Mouse (Mus musculus) MEL (cell line): ENCODE measurements around the gene Aff3. TPM values are rescaled to one million over a fixed set of nuclear protein-coding genes. Genes with fewer than 3 reads are reported as not detected.

ENCODE experiments used
- DNase-seq: peaks from one replicate; pipeline ENCODE4 v3.0.0; 2011; ENCODE audit warnings: low read depth, low spot score
- H3K27ac ChIP-seq: 2 replicates; pipeline ENCODE4 v1.5.1; 2012; ENCODE audit warnings: low read depth, mild to moderate bottlenecking, control low read depth, low read length, moderate library complexity; ENCODE audit not compliant: control insufficient read depth
- H3K27me3 ChIP-seq, 2 experiments: fragments of 150-350 bp in 1 of 2; sonication (generic) in 1 of 2; 2 replicates each; pipeline ENCODE4 v1.6.1; 2012; ENCODE audit warnings: low read length in 2 of 2, mild to moderate bottlenecking in 2 of 2, improper control_type of control experiment in 1 of 2, moderate library complexity in 1 of 2; ENCODE audit not compliant: insufficient read depth in 2 of 2, control insufficient read depth in 1 of 2
- H3K36me3 ChIP-seq, 2 experiments: 2 replicates each; pipeline ENCODE4 v1.6.1; 2012 to 2014; ENCODE audit warnings: low read length in 2 of 2, improper control_type of control experiment in 1 of 2, inconsistent platforms in 1 of 2, mild to moderate bottlenecking in 1 of 2; ENCODE audit not compliant: insufficient read depth in 2 of 2, control insufficient read depth in 1 of 2
- H3K4me1 ChIP-seq, 2 experiments: fragments of 150-350 bp in 1 of 2; sonication (generic) in 1 of 2; 2 replicates each; pipeline ENCODE4 v1.6.1; 2012; ENCODE audit warnings: low read length in 2 of 2, improper control_type of control experiment in 1 of 2, mild to moderate bottlenecking in 1 of 2; ENCODE audit not compliant: insufficient read depth in 2 of 2, control insufficient read depth in 1 of 2
- H3K4me3 ChIP-seq, 2 experiments: fragments of 150-350 bp in 1 of 2; sonication (generic) in 1 of 2; 2 replicates each; pipeline ENCODE4 v1.5.1; 2012; ENCODE audit warnings: low read depth in 2 of 2, low read length in 2 of 2, mild to moderate bottlenecking in 2 of 2, moderate library complexity in 2 of 2, control low read depth in 1 of 2, improper control_type of control experiment in 1 of 2; ENCODE audit not compliant: control insufficient read depth in 1 of 2, insufficient read depth in 1 of 2
- H3K79me2 ChIP-seq: 2 replicates; pipeline ENCODE4 v1.6.1; 2012; ENCODE audit warnings: mild to moderate bottlenecking, low read length, moderate library complexity; ENCODE audit not compliant: control insufficient read depth, poor library complexity, insufficient read depth
- H3K9ac ChIP-seq: 2 replicates; pipeline ENCODE4 v1.6.1; 2012; ENCODE audit warnings: low read depth, mild to moderate bottlenecking, control low read depth, low read length, moderate library complexity; ENCODE audit not compliant: control insufficient read depth, poor library complexity, severe bottlenecking
- H3K9me3 ChIP-seq: fragments of 150-350 bp; sonication (generic); replicated peaks from 2 replicates; pipeline ENCODE4 v1.6.1; 2012; ENCODE audit warnings: mild to moderate bottlenecking, low read length, improper control_type of control experiment, moderate library complexity; ENCODE audit not compliant: insufficient read depth
- CHD1 ChIP-seq: IDR thresholded peaks from 2 replicates; pipeline ENCODE4 v1.6.1; 2012; ENCODE audit warnings: low read depth, mild to moderate bottlenecking, inconsistent platforms, low read length, improper control_type of control experiment
- ELF1 ChIP-seq: IDR thresholded peaks from 2 replicates; pipeline ENCODE4 v1.6.1; 2014; ENCODE audit warnings: low read depth, mild to moderate bottlenecking, inconsistent platforms, low read length, improper control_type of control experiment, moderate library complexity
- GABPA ChIP-seq: IDR thresholded peaks from 2 replicates; pipeline ENCODE4 v1.6.1; 2012; ENCODE audit warnings: low read depth, mild to moderate bottlenecking, inconsistent platforms, low read length, improper control_type of control experiment, moderate library complexity
- GATA1 ChIP-seq: IDR thresholded peaks from 2 replicates; pipeline ENCODE4 v1.6.1; 2011; ENCODE audit warnings: low read depth, low read length, improper control_type of control experiment
- MAZ ChIP-seq: IDR thresholded peaks from 2 replicates; pipeline ENCODE4 v1.6.1; 2012; ENCODE audit warnings: low read depth, mild to moderate bottlenecking, inconsistent platforms, low read length, improper control_type of control experiment
- MEF2A ChIP-seq: IDR thresholded peaks from 2 replicates; pipeline ENCODE4 v1.6.1; 2014; ENCODE audit warnings: low read depth, mild to moderate bottlenecking, inconsistent platforms, low read length, improper control_type of control experiment; ENCODE audit not compliant: poor library complexity, insufficient replicate concordance, severe bottlenecking; ENCODE audit errors: extremely low read depth
- MXI1 ChIP-seq: IDR thresholded peaks from 2 replicates; pipeline ENCODE4 v1.6.1; 2011; ENCODE audit warnings: mild to moderate bottlenecking, low read depth, low read length, improper control_type of control experiment
- MYC ChIP-seq: IDR thresholded peaks from 2 replicates; pipeline ENCODE4 v1.6.1; 2011; ENCODE audit warnings: low read depth, mild to moderate bottlenecking, low read length, improper control_type of control experiment, moderate library complexity
- NELFE ChIP-seq: IDR thresholded peaks from 2 replicates; pipeline ENCODE4 v1.6.1; 2011; ENCODE audit warnings: low read depth, low read length, improper control_type of control experiment
- NRF1 ChIP-seq: IDR thresholded peaks from 2 replicates; pipeline ENCODE4 v1.6.1; 2014; ENCODE audit warnings: low read depth, mild to moderate bottlenecking, inconsistent platforms, low read length, improper control_type of control experiment, moderate library complexity; ENCODE audit not compliant: poor library complexity, insufficient read depth, severe bottlenecking
- RAD21 ChIP-seq: IDR thresholded peaks from 2 replicates; pipeline ENCODE4 v1.6.1; 2011; ENCODE audit warnings: mild to moderate bottlenecking, low read depth, low read length, improper control_type of control experiment
- RCOR1 ChIP-seq: IDR thresholded peaks from 2 replicates; pipeline ENCODE4 v1.6.1; 2012; ENCODE audit warnings: low read depth, mild to moderate bottlenecking, inconsistent platforms, low read length, improper control_type of control experiment
- TAL1 ChIP-seq: IDR thresholded peaks from 2 replicates; pipeline ENCODE4 v1.6.1; 2012; ENCODE audit warnings: mild to moderate bottlenecking, inconsistent platforms, low read length, moderate library complexity, mixed read lengths
- TBP ChIP-seq: IDR thresholded peaks from 2 replicates; pipeline ENCODE4 v1.8.0; 2011; ENCODE audit warnings: low read depth, low read length, improper control_type of control experiment
- ZC3H11A ChIP-seq: IDR thresholded peaks from 2 replicates; pipeline ENCODE4 v1.6.1; 2012; ENCODE audit warnings: low read depth, mild to moderate bottlenecking, inconsistent platforms, low read length, improper control_type of control experiment
- polyA plus RNA-seq, 2 experiments: library from polyadenylated mRNA; stranded (reverse) in 1 of 2; unstranded in 1 of 2; fragments of >175 nt in 1 of 2; fragments of >200 nt in 1 of 2; gene quantifications; 2 replicates each; pipeline versions ENCODE4 v1.2.1 to v1.2.4; 2012; ENCODE audit warnings: low replicate concordance in 2 of 2, low read depth in 1 of 2; ENCODE audit not compliant: insufficient read length in 2 of 2, insufficient read depth in 1 of 2, missing spikeins in 1 of 2
- total RNA-seq: library from RNA; depleted of rRNA; stranded (reverse); fragments of 300-350 nt; gene quantifications from 2 replicates; pipeline ENCODE4 v1.2.3, GENCODE M21; 2012

Aff3 gene
- total and polyA plus RNA-seq, 3 experiments: 18.5 to 41.1 (median 25.4) TPM

- TF ChIP-seq RCOR1 (no peak), TAL1 (no peak), MEF2A (no peak), GATA1 (no peak), NRF1 (no peak), TBP (no peak), NELFE (no peak), MXI1 (no peak), CHD1 (no peak), RAD21 (no peak)
- Histone ChIP-seq H3K27me3 (no peaks in the 10 kb centered on the region), H3K79me2 (no peaks in the 10 kb centered on the region; the same call in 1 of the 2 replicates), H3K4me1 (no peaks in the 10 kb centered on the region), H3K4me3 (no peak overlapping the region), H3K9me3 (no peaks in the 10 kb centered on the region), H3K36me3 (no peaks in the 10 kb centered on the region; a peak in 1 of 4 replicates), H3K9ac (no peak overlapping the region), H3K27ac (no peak overlapping the region)
- DNase-seq: no peak
These were observed 148.5 kb downstream of the Aff3 start for GRCm38 (mm10) chr1:38516225-38516624.

GRCm38 (mm10) chr1:38514634-38515011, 150.1 kb downstream of the Aff3 start:
- Histone ChIP-seq H3K79me2 (no peaks in the 10 kb centered on the region; the same call in 1 of the 2 replicates), H3K4me3 (no peak overlapping the region), H3K36me3 (no peaks in the 10 kb centered on the region; a peak in 1 of 4 replicates), H3K4me1 (peaks cover 0 to 2% of the 10 kb centered on the region in 2 experiments; a peak in 1 of 4 replicates), H3K27ac (no peak overlapping the region), H3K27me3 (no peaks in the 10 kb centered on the region), H3K9ac (no peak overlapping the region), H3K9me3 (no peaks in the 10 kb centered on the region)
- no peak for TF ChIP-seq GATA1
- TF ChIP-seq ELF1: no peak
- no peak for DNase-seq

- Histone ChIP-seq H3K27ac (no peak overlapping the region), H3K36me3 (no peaks in the 10 kb centered on the region; a peak in 1 of 4 replicates)
- no peak for DNase-seq
These were observed 150.7 kb downstream of the Aff3 start for GRCm38 (mm10) chr1:38513970-38514633.

More at GRCm38 (mm10) chr1:38513970-38514633, 150.7 kb downstream of the Aff3 start:
- no peak overlapping the region for H3K9ac ChIP-seq
- no peaks in the 10 kb centered on the region for H3K27me3 ChIP-seq
- peaks cover 0 to 2% of the 10 kb centered on the region in 2 experiments; a peak in 1 of 4 replicates for H3K4me1 ChIP-seq
- H3K4me3 ChIP-seq: no peak overlapping the region
- H3K9me3 ChIP-seq: no peaks in the 10 kb centered on the region
- no peaks in the 10 kb centered on the region; the same call in 1 of the 2 replicates for H3K79me2 ChIP-seq
- no peak for TF ChIP-seq GABPA
- no peak for TF ChIP-seq MYC
- TF ChIP-seq MAZ: no peak
- TF ChIP-seq ZC3H11A: no peak
- no peak for TF ChIP-seq NRF1
